Mouse (Mus musculus) A20 (cell line): Measurements from ENCODE around the gene Banp.

Experiments
- DNase-seq: peaks from one replicate; pipeline ENCODE4 v3.0.0-alpha.2; 2011; ENCODE audit warnings: low read depth, low spot score

Banp gene

DNA sequence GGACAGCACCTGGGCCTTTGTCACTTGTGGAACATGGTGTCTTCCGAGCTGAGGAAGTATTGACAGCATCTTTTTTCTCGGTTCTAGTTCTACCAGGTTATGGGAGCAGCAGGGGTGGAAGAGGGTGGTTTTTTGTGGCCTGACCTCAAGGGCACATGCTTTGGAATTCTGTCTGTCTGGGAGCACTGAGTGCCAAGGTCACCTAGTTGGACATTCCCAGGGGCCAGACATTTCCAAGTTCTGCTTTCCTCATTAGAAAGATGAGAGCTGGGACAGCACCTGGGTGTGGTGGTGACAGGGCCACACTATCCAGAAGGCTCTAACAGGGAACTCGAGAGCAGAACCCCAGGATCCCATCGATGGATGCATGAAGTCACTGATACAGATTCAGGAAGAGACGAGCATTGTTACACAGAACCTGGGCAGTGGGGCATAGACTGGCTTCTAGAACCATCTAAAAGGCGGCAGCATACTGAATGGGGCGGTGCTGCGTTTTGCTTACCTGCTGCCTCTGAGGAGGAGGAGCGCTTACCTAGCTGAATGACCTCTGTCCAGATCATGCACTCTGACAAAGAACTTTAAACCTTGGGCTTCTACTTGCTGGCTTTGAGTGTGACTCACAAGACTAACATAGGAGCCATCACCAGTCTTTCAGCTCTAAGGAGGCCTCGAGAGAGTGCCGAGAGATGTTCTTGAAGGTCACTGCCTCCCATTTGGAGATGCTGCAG, 31.4 kb downstream of the Banp start:
- DNase-seq = no peak

DNA sequence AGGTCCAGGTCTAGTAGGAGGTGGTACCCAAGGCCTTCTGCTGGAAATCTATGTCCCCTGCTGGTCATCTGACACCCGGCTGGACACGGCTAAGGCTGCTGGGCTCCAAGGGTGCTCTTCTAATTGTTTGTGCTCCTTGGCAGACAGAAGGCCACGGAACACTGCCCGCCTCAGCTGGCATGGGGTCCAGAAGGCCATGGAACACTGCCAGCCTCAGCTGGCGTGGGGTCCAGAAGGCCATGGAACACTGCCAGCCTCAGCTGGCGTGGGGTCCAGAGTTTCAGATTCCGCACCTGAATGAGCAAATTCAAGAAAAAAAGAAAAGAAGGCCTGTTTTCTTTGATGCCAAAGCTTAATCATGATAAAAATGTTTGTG, 32.0 kb downstream of the Banp start:
- DNase-seq = no peak

DNA sequence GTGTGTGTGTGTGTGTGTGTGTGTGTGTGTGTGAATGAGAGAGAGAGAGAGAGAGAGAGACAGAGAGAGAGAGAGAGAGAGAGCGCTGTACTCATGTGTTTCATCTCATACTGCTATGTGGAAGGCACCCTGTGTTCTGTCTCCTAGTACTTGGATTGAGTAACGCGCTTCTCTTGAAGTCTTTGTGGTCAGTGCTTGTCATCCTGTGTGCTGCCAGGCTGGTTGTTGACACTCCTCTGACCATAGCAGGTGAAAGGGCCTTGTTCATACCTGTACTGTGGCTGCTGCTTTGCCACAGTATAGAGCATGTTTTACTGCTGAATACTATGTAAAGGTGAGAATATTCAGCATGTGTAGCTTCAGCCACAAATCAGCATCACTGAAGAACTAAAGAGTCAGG, 36.1 kb downstream of the Banp start:
- DNase-seq = no peak

DNA sequence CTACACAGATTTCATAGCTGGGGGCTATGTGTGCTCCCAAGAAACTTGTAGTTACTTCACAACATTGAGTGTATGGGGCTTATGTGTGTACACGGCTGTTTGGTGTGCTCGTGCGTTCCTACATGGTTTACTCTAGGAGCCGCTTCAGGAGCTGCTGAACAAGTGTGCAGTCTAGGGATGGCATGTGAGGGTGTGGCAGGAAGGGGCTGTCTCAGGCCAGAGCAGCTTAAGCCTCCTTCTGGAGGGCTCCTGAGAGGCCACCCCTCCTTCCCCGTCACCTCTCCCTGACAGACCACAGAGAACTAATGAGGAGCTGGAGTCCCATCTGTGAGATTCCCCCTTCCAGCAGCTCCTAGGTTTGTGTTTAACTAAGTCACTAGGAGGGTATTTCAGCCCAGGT, 38.3 kb downstream of the Banp start:
- DNase-seq = no peak

DNA sequence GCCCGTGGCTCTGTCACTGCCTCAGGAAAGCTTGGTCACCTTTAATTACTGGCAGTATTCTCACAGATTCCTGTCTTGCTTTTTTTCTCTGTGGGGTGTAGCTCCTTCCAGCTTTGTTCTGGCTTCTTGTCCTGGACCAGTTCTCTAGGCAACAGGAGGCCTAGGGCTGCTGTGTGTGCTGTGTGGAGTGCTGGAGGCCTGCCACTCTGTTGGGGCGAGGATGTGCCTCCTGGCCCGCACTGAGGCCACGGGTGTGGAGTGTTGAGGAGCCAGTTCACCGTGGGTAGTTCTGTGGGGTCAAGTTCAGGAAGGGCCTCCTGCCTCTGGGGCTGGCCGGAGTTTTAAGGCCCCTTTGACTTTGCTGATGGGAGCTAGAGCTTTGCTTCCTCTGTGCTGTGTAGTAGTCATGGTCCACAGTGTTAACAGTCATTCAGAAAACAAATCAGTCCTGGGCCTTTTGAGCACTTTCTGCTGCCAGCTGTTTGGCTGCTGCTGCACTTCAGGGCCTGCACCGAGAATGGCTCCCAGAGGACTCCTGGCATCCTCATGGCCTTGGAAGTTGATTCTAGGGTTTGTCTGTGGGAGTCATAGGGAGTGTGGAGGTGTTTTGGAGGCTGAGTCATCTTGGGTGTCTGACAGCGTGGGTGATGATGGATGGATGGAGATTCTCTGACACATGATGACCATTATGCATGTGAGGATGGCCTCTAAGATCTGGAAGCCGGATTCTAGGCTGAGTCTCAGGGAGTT, 41.1 kb downstream of the Banp start:
- DNase-seq = no peak

DNA sequence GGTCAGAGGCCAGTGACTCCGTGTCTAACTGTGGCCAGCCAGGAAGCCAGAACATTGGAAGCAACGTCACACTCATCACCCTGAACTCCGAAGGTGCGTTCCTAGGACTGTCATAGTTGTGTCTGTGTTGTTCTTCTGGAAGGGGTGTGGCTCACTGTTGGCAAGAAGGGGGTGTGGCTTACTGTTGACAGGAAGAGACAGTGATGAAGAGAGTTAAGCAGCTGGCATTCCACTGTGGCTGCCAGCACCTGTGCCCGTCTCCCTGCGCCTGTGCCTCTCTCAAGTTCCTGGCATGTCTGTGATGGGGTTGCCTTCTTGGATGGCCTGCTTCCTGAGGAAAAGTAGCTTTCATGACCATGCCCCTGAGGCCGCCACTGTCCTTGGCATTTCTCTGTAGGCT, 42.1 kb downstream of the Banp start:
- DNase-seq = no peak

DNA sequence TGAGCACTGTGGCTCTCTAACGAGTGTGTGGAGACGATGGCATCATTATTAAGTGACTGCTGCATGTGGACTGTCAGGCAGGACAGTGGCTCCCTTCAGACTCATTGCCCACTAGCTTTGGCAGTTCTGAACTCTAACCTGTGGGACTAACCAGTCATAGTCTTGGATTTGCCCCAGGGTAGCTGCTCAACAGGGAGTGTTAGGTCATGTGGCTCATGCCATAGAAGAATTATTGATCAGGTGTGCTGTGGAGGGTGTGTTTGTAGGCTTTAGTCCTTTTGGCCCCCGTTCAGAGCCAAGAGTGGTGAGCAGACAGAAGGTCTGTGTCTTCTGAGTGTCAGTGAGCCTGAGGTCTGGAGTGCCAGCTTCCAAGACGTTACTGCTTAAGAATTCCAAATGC, 43.4 kb downstream of the Banp start:
- no peak for DNase-seq

DNA sequence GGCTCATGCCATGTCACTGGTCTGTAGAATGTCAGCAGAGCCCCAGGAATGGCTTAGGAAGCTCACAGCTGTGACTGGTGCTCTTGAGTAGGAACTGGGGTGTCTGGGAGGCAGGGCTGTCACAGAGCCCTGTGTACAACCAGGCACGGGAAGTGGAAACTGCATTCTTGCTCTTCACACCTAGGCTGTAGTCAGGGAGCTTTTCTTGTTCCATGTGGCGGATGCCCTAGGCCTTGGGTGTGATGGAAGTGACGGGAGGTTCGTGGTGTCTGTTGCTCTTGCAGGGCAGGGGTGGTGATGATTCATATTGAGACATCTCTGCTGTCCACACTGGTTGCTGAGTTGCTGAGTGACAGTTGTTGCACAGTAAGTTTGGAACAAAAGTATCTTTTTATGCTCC, 45.6 kb downstream of the Banp start:
- DNase-seq = no peak

DNA sequence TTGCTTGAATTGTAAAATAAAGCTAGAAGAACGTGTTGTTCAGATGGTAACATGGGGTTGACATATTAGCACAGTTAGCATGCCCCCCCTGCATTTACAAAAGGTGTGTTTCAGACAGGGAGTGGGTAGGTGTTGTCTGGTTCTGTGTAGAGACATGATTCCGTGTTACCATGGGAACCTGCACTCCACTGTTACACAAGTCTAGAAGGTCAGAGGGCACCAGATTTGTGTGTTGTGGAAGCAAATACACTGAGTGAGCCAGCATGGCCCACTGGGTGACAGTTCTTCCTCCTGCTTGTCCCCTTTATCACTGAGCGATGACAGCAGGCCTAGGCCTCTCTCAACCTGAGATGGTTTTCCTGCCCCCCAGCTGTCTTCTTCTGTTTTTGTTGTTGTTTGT, 46.3 kb downstream of the Banp start:
- no peak for DNase-seq

DNA sequence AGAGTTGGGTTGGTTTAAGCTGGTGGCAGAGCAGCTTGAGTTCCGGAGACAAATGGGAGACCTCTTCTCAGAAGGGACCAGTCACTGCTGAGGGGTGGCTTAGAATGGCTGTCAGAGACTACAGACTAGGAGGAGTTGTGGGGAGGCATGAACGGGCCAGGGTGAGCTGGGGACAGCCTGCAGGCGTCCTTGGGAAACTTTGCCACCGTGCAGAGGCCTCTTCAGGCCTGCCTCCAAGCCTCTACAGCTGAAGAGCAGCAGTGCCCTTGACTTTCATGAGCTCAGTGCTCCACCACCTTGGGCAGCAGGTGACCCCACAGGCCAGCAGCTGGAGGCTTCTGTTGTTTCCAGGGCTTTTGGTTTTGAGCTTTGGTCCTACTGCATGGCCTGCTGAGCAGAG, 49.1 kb downstream of the Banp start:
- DNase-seq = no peak

DNA sequence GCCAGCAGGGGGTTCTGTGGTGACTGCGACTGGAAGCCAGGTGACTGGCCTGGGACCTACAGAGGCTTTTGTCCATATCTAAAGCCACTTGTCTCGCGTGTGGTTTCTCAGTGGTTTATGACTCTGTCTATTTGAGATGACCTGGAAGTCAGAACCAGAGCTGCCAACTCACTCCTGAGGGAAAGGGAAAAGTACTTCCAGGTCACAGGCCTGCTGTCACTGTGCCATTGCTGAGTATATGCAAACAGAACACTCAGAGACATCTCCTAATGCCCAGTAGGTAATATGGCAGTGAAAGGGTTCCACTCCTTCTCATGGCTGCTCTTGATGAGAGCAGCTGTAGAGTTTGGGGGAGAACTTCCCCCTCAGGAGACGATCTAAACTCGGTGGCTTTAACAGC, 49.7 kb downstream of the Banp start:
- no peak for DNase-seq

DNA sequence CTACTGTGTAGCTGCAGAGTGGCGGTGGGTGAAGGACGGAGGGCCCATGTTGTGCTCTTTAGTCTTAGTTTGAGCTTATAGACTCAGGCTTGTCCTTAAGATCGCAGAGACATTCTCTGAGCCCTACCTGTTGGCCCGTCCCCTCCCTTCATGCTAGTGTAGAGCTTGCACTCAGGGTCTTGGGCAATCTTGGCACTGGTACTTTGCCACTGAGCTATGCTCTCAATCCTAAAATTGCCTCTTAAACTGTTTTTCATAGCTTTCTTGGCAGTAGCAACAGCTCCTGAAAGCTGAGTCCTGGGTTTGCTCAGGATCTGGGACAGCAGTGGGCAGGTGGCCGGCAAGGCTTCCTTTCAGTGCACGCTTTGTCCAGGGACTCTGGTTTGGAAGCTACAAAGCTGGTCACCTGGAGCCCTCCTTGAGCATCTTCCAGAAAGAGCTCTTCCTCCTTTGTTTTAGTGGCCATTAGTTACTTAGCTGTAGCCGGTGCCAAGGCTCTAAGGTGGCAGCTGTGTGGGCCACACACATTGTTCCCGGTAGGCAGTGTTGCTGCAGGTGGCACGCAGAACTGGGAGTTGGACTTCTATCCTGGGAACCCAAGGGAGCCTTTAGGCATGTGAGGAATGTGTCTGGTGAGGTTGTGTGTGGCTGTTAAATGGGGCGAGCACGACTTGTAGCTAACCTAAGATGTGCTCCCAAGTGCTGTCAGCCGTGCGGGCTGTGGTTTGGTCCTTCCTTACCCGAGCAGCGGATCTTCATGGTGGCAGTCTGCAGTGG, 52.0 kb downstream of the Banp start:
- no peak for DNase-seq

DNA sequence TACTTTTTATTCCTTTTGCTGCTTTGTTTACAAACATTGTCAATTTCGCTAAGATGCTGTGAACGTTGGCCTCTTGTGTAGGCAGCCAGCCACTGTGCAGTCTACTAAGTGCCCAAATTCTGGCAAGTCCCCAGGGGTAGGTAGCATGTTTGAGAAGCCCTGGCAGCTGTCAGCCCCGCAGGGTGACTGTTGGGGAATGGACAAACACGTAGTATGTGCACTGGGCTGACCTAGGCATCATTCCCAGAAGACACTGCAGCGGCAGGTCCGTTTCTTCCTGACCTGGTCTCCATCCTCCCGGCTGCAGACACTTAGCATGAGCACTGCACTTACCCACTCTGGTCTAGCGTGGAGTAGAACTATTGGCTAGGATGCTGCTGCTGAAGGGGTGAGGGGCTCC, 54.1 kb downstream of the Banp start:
- DNase-seq = no peak

DNA sequence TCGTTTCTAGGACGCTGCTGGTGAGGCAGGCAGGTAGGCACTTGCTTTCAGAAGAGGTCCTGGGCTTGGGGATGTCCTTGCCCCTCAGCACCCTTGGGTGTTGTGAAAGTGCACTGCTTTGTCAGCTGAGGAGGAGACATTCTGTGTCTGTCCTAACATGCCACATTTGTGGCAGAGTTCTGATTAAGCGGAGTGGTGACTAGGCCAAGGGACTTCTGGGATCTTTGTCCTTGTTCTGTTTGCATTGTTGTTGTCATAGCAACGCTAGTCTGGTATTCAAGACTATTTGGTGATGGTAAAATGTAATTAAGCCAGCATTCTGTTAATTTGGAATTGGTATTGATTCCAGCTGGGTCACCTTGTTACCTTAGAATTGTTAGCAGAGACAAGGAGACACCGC, 54.6 kb downstream of the Banp start:
- no peak for DNase-seq

DNA sequence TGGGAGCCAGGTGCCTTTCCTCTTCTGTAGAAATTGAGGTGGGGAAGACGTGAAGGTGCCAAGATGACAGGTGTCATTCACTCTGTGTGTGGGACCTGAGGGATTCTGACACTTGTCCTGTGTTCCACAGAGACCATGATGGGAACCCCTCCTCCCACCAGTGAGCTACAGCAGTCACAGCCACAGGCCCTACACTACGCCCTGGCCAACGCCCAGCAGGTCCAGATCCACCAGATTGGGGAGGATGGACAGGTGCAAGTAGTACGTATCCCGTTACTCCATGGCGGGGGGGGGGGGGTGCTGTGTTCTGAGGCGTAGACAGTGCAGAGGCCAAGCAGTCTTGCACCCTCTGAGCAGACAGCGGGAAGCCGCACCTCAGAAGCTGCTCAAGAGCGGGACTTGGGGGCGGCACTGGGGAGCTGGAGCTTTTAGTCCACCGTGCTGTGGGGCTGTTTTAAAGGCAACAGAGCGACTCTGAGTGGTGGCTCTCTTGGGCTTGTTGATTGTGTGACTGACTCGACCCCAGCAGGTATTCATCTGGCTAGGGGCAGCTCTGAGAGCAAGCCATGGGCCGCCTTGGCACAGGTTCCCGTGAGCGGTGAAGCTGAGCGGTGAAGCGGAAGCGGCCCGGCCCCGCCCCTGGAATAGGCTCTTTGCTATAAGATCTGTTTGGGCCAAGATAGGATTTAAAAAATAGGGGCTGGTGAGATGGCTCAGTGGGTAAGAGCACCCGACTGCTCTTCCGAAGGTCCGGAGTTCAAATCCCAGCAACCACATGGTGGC, 56.1 kb downstream of the Banp start:
- DNase-seq = no peak

DNA sequence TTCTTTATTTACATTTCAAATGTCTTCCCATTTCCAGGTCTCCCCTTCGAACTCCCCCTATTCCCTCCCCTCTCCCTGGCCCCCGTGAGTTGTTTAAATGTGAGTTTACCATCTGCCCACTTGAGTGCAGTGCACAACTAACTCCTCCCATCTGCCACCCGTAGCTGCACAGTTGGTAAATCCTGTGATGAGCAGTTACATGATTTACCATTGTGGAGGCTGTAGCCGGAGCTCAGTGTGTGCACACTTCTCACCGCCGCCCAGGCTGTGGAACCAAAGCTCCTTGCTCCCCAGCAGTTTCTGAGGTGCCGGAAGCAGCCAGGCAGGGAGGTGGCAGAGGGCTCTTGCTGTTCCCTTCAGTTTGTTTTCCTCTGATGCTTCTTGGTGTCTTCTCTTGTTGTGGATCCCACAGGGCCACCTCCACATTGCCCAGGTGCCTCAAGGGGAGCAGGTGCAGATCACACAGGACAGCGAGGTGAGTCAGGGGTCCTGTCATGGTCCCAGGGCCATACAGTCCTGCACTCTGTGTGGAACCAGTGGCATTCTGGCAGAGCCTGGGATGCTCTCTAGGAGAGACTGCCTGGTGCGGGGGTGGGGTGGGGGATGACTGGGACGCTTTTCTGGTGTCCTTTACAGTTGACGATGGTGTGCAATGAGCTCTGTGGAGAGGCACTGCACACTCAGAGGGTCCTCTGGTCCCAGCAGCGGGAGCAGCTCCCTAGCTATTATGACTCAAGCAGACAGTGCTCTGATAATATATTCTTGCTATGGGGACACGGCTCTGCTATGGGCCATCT, 57.3 kb downstream of the Banp start:
- no peak for DNase-seq

DNA sequence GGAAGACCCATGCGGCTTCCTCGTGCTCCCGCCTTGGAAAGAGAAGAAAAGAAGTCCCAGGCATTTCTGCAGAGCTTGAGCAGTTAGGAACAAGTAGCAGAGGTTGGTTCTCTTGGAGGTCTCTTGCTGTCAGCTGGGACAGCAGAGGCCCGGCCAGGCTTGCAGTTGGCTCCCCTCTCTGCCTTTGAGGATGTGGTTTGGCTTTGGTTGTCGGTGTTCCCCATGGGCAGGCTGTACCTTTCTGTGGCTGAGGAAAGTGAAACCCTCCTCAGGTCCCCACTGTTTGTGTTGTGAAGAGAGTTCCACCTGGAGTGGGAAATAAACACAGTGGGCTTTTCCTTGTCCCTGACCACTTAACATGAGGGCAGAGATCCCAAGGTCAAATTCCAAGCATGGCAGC, 58.8 kb downstream of the Banp start:
- no peak for DNase-seq

DNA sequence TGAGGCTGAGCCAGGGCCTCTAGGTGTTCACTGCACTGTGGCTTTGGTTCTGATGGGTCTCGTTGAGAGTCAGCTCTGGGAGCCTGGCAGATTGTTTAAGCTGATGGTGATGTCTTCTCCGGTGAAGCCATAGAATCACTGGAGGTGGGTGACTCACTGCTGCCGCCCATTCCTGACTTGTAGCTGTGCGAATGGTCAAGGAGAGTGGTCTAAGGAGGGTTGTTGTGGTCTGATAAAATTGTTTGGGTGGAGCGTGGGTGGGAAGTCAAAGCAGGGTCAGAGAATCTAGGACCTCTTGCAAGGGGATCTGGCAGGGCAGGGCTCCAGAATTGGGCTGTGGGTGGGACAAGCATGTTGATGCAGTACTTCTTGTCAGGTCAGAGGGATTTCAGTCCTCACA, 61.1 kb downstream of the Banp start:
- no peak for DNase-seq

DNA sequence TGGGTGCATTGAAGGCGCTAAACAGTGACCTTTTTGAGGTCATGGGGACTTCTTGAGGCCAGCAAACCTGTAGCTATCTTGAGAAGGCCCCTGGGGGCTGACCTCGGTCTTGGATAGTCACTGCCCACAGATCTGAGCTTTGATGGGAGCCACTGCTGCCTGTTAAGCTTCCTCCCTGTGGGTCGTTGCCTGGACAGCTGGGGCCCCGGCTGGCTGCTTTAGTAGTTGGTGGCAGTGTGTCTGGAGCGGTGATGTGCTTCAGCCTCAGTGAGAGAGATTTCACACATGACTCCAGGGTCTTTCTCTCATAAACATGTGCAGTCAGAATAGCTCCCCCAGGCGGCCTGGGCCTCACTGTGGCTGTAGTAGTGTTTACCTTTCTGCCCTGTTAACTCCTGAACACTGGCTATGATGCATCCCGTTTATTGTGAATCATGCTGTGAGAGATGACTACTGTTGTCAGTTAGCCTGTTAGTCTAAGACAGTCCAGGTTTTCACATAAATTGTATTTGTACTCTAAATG, 61.6 kb downstream of the Banp start:
- no peak for DNase-seq

DNA sequence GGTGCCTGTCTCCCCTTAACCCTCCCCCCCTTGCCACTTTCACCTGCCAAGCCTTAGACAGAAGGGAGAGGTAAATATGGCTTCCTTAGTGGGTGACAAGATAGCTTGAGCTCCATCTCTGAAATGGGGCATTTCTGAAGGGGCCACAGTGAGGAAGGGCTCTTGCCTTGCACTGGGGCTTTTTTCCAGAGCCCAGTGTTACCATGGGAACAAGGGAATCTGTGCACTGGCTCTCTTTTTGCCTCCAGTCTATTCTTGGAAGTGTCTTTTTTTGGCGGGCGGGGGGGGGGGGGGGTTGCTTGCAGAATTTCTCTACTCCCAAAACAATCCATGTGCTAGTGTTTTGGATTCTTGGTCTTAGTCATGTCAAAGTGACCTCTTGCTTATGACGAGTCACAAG, 65.1 kb downstream of the Banp start:
- DNase-seq = no peak
